Mouse (Mus musculus) embryonic facial prominence, embryonic 11.5 days (tissue): Measurements from ENCODE around the gene Vps53. TPM values are rescaled to one million over a fixed set of nuclear protein-coding genes. Genes with fewer than 3 reads are reported as not detected.

Experiments used
- ATAC-seq: fragments of 200-750 bp; cut with Nextera tagmentation; replicated peaks from 2 replicates; pipeline ENCODE4 v1.8.0; 2017; ENCODE audit warnings: low read depth; ENCODE audit not compliant: insufficient number of reproducible peaks, low FRiP score, low TSS enrichment
- DNase-seq: peaks from one replicate; pipeline ENCODE4 v3.0.0-alpha.2; 2015; ENCODE audit warnings: low spot score
- H3K27ac ChIP-seq: fragments of 300-500 bp; sonication (generic); replicated peaks from 2 replicates; pipeline ENCODE4 v1.5.1; 2014; ENCODE audit warnings: mild to moderate bottlenecking, low read depth, low read length, control low read depth
- H3K27me3 ChIP-seq: fragments of 300-500 bp; sonication (generic); 2 replicates; pipeline ENCODE4 v1.6.1; 2014; ENCODE audit warnings: mild to moderate bottlenecking, low read length, moderate library complexity, mixed read lengths; ENCODE audit not compliant: control insufficient read depth, insufficient read depth
- H3K36me3 ChIP-seq: fragments of 300-500 bp; sonication (generic); replicated peaks from 2 replicates; pipeline ENCODE4 v1.6.1; 2014; ENCODE audit warnings: low read depth, mild to moderate bottlenecking, low read length, moderate library complexity, mixed read lengths; ENCODE audit not compliant: control insufficient read depth, insufficient read depth
- H3K4me1 ChIP-seq: fragments of 300-500 bp; sonication (generic); 2 replicates; pipeline ENCODE4 v1.6.1; 2014; ENCODE audit warnings: low read length, mixed read lengths; ENCODE audit not compliant: control insufficient read depth, insufficient read depth
- H3K4me2 ChIP-seq: fragments of 300-500 bp; sonication (generic); 2 replicates; pipeline ENCODE4 v1.6.1; 2014; ENCODE audit warnings: low read depth, mild to moderate bottlenecking, control low read depth, low read length, moderate library complexity
- H3K4me3 ChIP-seq: fragments of 300-500 bp; sonication (generic); 2 replicates; pipeline ENCODE4 v1.5.1; 2014; ENCODE audit warnings: low read depth, low read length, control low read depth
- H3K9ac ChIP-seq: fragments of 300-500 bp; sonication (generic); replicated peaks from 2 replicates; pipeline ENCODE4 v1.6.1; 2014; ENCODE audit warnings: mild to moderate bottlenecking, control low read depth, low read length
- H3K9me3 ChIP-seq: fragments of 300-500 bp; sonication (generic); replicated peaks from 2 replicates; pipeline ENCODE4 v1.6.1; 2016; ENCODE audit warnings: mild to moderate bottlenecking, low read length, inconsistent platforms, mixed read lengths; ENCODE audit not compliant: control insufficient read depth
- WGBS: fragments of 180-500 bp; shearing (Covaris S2); extraction: QIAGEN DNeasy Blood & Tissue Kit; methylation state at CpG from one replicate; pipeline ENCODE4 v1.1.7; 2014; 5-methylcytosine and 5-hydroxymethylcytosine counted together
- polyA plus RNA-seq: library from polyadenylated mRNA; unstranded; fragments of >200 nt; fragmentation: Nextera tagmentation; extraction: Ambion mirVana; gene quantifications from 2 replicates; pipeline ENCODE4 v1.2.1, GENCODE M21; 2014

The Vps53 gene
- polyA plus RNA-seq, 1 experiment from 2014 or later = 41.1 TPM

GRCm38 (mm10) chr11:76160251-76160650 lies 19.2 kb downstream of the Vps53 start:
- DNase-seq (peak; percentile 24), ATAC-seq (no peak)
- 32% methylated on average over 6 of the region's 6 CpGs for WGBS
- no peaks in the 10 kb centered on the region; the same call in 1 of the 2 replicates for H3K36me3 ChIP-seq
- no peaks in the 10 kb centered on the region for H3K9me3 ChIP-seq
- H3K4me3 ChIP-seq = no peak overlapping the region
- H3K27ac ChIP-seq = no peak overlapping the region
- no peaks in the 10 kb centered on the region for H3K4me1 ChIP-seq
- no peak overlapping the region for H3K4me2 ChIP-seq
- H3K9ac ChIP-seq = no peak overlapping the region
- H3K27me3 ChIP-seq = no peaks in the 10 kb centered on the region

GRCm38 (mm10) chr11:76158375-76158774 lies 21.1 kb downstream of the Vps53 start:
- ATAC-seq (no peak), DNase-seq (no peak)
- Histone ChIP-seq H3K4me3 (no peak overlapping the region), H3K9me3 (no peaks in the 10 kb centered on the region), H3K36me3 (no peaks in the 10 kb centered on the region; the same call in 1 of the 2 replicates), H3K27ac (no peak overlapping the region), H3K4me2 (no peak overlapping the region), H3K27me3 (no peaks in the 10 kb centered on the region), H3K9ac (no peak overlapping the region), H3K4me1 (no peaks in the 10 kb centered on the region)
- 81% methylated on average over 2 of the region's 2 CpGs for WGBS

- Histone ChIP-seq H3K4me2 (no peak overlapping the region), H3K4me1 (no peaks in the 10 kb centered on the region), H3K9me3 (no peaks in the 10 kb centered on the region), H3K27ac (no peak overlapping the region), H3K27me3 (no peaks in the 10 kb centered on the region), H3K4me3 (no peak overlapping the region), H3K36me3 (no peaks in the 10 kb centered on the region; the same call in 1 of the 2 replicates), H3K9ac (no peak overlapping the region)
- WGBS = 86% methylated on average over 2 of the region's 2 CpGs
- no peak for DNase-seq
- no peak for ATAC-seq
Observed at GRCm38 (mm10) chr11:76154861-76155260, 24.6 kb downstream of the Vps53 start.

GRCm38 (mm10) chr11:76154200-76154599 lies 25.2 kb downstream of the Vps53 start:
- Histone ChIP-seq H3K4me3 (no peak overlapping the region), H3K4me1 (no peaks in the 10 kb centered on the region), H3K27me3 (no peaks in the 10 kb centered on the region), H3K9me3 (no peaks in the 10 kb centered on the region), H3K27ac (no peak overlapping the region), H3K36me3 (no peaks in the 10 kb centered on the region; the same call in 1 of the 2 replicates), H3K9ac (no peak overlapping the region), H3K4me2 (no peak overlapping the region)
- DNase-seq (no peak), ATAC-seq (no peak)
- 94% methylated on average over 2 of the region's 2 CpGs for WGBS

- no peaks in the 10 kb centered on the region for H3K4me1 ChIP-seq
- H3K4me3 ChIP-seq = no peak overlapping the region
- no peak overlapping the region for H3K27ac ChIP-seq
- no peak overlapping the region for H3K4me2 ChIP-seq
- H3K36me3 ChIP-seq = no peaks in the 10 kb centered on the region; the same call in 1 of the 2 replicates
- DNase-seq = no peak
- no peaks in the 10 kb centered on the region for H3K27me3 ChIP-seq
- no peak overlapping the region for H3K9ac ChIP-seq
- no peaks in the 10 kb centered on the region for H3K9me3 ChIP-seq
- ATAC-seq = no peak
- WGBS = 88% methylated on average over 5 of the region's 5 CpGs
Observed at GRCm38 (mm10) chr11:76153236-76153951, 26.1 kb downstream of the Vps53 start.

- H3K27ac ChIP-seq = no peak overlapping the region
- 58% methylated on average over 4 of the region's 4 CpGs for WGBS
- ATAC-seq = no peak
Observed at GRCm38 (mm10) chr11:76150980-76151379, 28.5 kb downstream of the Vps53 start.

GRCm38 (mm10) chr11:76148055-76149008 lies 31.1 kb downstream of the Vps53 start:
- ATAC-seq = no peak
- Histone ChIP-seq H3K4me3 (no peak overlapping the region), H3K9me3 (no peaks in the 10 kb centered on the region), H3K4me1 (no peaks in the 10 kb centered on the region), H3K27ac (no peak overlapping the region), H3K9ac (no peak overlapping the region), H3K36me3 (no peaks in the 10 kb centered on the region), H3K4me2 (no peak overlapping the region), H3K27me3 (no peaks in the 10 kb centered on the region)
- 78% methylated on average over 8 of the region's 8 CpGs for WGBS
- DNase-seq = no peak

More at GRCm38 (mm10) chr11:76150980-76151379, 28.5 kb downstream of the Vps53 start:
- Histone ChIP-seq H3K4me2 (no peak overlapping the region), H3K9me3 (no peaks in the 10 kb centered on the region), H3K4me1 (no peaks in the 10 kb centered on the region), H3K4me3 (no peak overlapping the region), H3K27me3 (no peaks in the 10 kb centered on the region), H3K9ac (no peak overlapping the region), H3K36me3 (no peaks in the 10 kb centered on the region)
- no peak for DNase-seq
